In genomic region chr8:120473729-120474364, GRCm38 (mm10) we compare ENCODE assay signal across 10 mouse cellular contexts.
A peak's percentile ranks its signal among the peaks of the same experiment; 100 is the strongest.
DNase-seq lines count a peak whose midpoint lies in the region; ATAC-seq lines count a peak whose summit lies in the region.
"Had no signal": no experiment of that assay in that cellular context is flagged by ENCODE, and none has a peak within 500 bp of the region (broad histone marks: within the 10 kb centered on the region; RNA-seq: fewer than 3 reads in every experiment).

No protein-coding gene starts in this region.

- no peak overlapping the region; the same call in 1 of the 2 replicates for H3K9ac ChIP-seq in hindbrain, embryonic 16.5 days (ENCODE audit: low read depth, low read length)
- no peak overlapping the region for H3K9ac ChIP-seq in kidney, embryonic 16.5 days (replicated peaks; ENCODE audit: low read length)

- no peaks in the 10 kb centered on the region for H3K9me3 ChIP-seq in hindbrain, embryonic 10.5 days
- no peaks in the 10 kb centered on the region for H3K9me3 ChIP-seq in hindbrain, embryonic 16.5 days (ENCODE audit: control insufficient read depth, low read length)
- H3K9me3 ChIP-seq in kidney, embryonic 16.5 days (ENCODE audit: low read length): no peaks in the 10 kb centered on the region

- no peak; the same call in 1 of the 2 replicates for ATAC-seq in hindbrain, embryonic 16.5 days
- ATAC-seq in kidney, embryonic 16.5 days (ENCODE audit: low FRiP score, low TSS enrichment): peak; percentile 32; the same call in 1 of the 2 replicates

- 0 out of 2 replicates have a peak, but pooled peaks cover 14% of the 10 kb centered on the region for H3K27me3 ChIP-seq in hindbrain, embryonic 10.5 days (ENCODE audit: insufficient read depth, poor library complexity, severe bottlenecking)
- no peaks in the 10 kb centered on the region for H3K27me3 ChIP-seq in hindbrain, embryonic 16.5 days (replicated peaks; ENCODE audit: control insufficient read depth, insufficient read depth, low read length)
- H3K27me3 ChIP-seq in kidney, embryonic 16.5 days (ENCODE audit: insufficient read depth, low read length): no peaks in the 10 kb centered on the region

- H3K4me1 ChIP-seq in hindbrain, embryonic 10.5 days (replicated peaks): peaks cover 90% of the 10 kb centered on the region
- peaks cover 37% of the 10 kb centered on the region for H3K4me1 ChIP-seq in hindbrain, embryonic 16.5 days (ENCODE audit: control insufficient read depth, insufficient read depth, low read depth, low read length)
- peaks cover 30% of the 10 kb centered on the region for H3K4me1 ChIP-seq in kidney, embryonic 16.5 days (ENCODE audit: insufficient read depth, low read length)

- 80% methylated on average over 13 of the region's 13 CpGs for WGBS in hindbrain, embryonic 10.5 days
- 80% methylated on average over 13 of the region's 13 CpGs for WGBS in hindbrain, embryonic 16.5 days
- 90% methylated on average over 13 of the region's 13 CpGs for WGBS in kidney, embryonic 16.5 days

- H3K27ac ChIP-seq in hindbrain, embryonic 10.5 days: peak overlapping the region; percentile 79
- no peak overlapping the region for H3K27ac ChIP-seq in hindbrain, embryonic 16.5 days (ENCODE audit: low read depth, low read length)
- no peak overlapping the region for H3K27ac ChIP-seq in kidney, embryonic 16.5 days (ENCODE audit: low read length)

- H3K4me2 ChIP-seq in hindbrain, embryonic 16.5 days (ENCODE audit: low read length): no peak overlapping the region
- no peak overlapping the region for H3K4me2 ChIP-seq in kidney, embryonic 16.5 days (replicated peaks; ENCODE audit: low read depth, low read length)

- H3K36me3 ChIP-seq in hindbrain, embryonic 10.5 days: no peaks in the 10 kb centered on the region
- H3K36me3 ChIP-seq in hindbrain, embryonic 16.5 days (ENCODE audit: control insufficient read depth, insufficient read depth, low read length): no peaks in the 10 kb centered on the region
- no peaks in the 10 kb centered on the region for H3K36me3 ChIP-seq in kidney, embryonic 16.5 days (ENCODE audit: insufficient read depth, low read length)

- H3K4me3 ChIP-seq in hindbrain, embryonic 10.5 days: no peak overlapping the region
- no peak overlapping the region for H3K4me3 ChIP-seq in hindbrain, embryonic 16.5 days (ENCODE audit: low read length)
- no peak overlapping the region for H3K4me3 ChIP-seq in kidney, embryonic 16.5 days (ENCODE audit: low read length)
- H3K4me3 ChIP-seq: erythroblast, embryonic 14.5 days had no signal

- DNase-seq in hindbrain, embryonic 10.5 days (ENCODE audit: low spot score): no peak
- DNase-seq in adrenal gland, postnatal 25 days: peak; percentile 74
- DNase-seq in lung, postnatal 4 days: peak; percentile 71 to 87
- DNase-seq in urinary bladder, postnatal 14 days (ENCODE audit: low spot score): no peak
- no peak for DNase-seq in yolk sac, embryonic 10.5 days (ENCODE audit: low spot score)
- no peak for DNase-seq in left cerebral cortex, adult 11 months (ENCODE audit: low spot score)
- DNase-seq: cerebellum, adult 2 months had no signal

Comparison
In these comparisons a context has a peak if more than half of its experiments do, and no peak if none do; other contexts are left out.
1. DNase-seq: peak in adrenal gland, postnatal 25 days (single experiment) and lung, postnatal 4 days (2 of 2); none in hindbrain, embryonic 10.5 days (single experiment), urinary bladder, postnatal 14 days (single experiment), yolk sac, embryonic 10.5 days (single experiment) and left cerebral cortex, adult 11 months (single experiment).